Mouse (Mus musculus) ovary, adult 18-20 months (tissue): Measurements from ENCODE around the gene Fgf3.
"Not testable (repeated sequence)": the region's sequence is repeated elsewhere in the genome, so short reads cannot be mapped to it uniquely, and the experiment has no call there.

Experiments used
- DNase-seq: peaks from one replicate; pipeline ENCODE4 v3.0.0; 2022; ENCODE audit warnings: low spot score, mixed read lengths

Fgf3 gene

DNA sequence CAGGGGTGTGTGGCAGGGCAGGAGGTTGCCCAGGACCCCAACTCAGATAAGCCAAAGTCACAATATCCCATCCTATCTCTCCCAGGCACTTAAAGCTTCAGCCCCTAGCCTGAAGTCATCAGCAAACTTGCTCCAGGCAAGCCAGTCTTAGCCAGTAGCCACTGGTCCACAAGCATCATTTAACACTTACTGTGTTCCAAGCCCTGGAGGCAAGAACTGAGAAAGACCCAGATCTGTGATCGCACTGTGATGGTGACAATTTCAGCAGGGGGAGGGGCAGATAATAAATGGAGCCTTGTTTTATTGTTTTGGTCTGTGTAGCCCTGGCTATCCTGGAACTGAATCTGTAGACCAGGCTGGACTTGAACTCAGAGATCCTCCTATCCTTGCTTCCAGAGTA is 20.8 kb downstream of the Fgf3 start:
- DNase-seq = no peak

DNA sequence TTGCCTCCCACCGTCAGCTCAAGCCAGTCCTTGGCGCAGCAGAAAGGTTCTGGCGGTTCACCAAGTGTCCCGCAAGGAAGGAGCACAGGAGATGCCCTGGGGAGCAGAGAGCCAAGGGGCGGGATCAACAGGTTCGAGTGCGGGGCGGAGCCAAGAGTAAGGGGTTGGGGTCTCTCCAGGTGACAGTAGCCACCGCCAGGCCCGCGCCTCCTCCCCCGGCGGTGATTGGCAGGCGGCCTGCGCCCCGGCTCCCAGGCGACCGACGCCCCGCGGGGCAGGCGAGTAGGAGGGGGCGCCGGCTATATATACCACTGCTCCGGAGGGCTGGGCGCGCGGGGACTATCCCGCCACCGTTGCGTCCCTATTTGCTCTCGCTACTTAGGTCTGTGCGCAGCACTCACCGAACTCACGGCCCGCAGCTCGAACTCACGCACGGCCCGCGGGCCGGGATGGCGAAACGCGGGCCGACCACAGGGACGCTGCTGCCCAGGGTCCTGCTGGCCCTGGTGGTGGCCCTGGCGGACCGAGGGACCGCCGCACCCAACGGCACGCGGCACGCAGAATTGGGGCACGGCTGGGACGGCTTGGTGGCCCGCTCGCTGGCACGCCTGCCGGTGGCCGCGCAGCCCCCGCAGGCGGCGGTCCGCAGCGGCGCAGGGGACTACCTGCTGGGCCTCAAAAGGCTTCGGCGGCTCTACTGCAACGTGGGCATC is 23.3 kb downstream of the Fgf3 start:
- no peak for DNase-seq

DNA sequence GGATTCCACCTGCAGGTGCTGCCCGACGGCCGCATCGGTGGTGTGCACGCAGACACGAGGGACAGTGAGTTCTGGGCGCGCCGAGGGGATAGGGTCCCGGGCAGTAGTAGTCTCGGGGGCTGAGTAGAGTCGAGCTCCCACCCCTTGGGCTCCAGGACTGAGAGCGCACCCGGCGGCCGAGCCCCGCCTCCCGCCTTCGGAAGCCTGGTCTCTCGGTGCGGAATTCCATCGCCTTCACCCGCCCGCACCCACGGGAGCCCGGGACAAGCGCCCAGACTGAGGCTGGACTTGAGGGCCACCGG is 23.8 kb downstream of the Fgf3 start:
- DNase-seq = no peak

DNA sequence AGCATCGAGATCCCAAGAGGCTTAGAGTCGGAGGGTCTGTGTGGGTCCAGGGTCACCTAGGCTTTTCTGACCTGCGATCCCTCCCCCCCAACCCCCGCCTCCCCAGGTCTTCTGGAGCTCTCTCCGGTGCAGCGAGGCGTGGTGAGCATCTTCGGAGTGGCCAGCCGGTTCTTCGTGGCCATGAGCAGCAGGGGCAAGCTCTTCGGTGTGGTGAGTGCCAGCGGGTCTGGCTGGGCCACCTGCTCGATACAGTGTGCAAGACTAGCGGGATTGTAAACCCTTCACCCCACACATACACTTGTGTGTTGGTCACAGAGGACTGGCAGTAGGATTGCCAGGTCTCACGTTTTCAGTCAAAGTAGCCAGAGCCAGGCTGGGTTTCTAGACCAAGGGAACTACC is 24.2 kb downstream of the Fgf3 start:
- DNase-seq = no peak

DNA sequence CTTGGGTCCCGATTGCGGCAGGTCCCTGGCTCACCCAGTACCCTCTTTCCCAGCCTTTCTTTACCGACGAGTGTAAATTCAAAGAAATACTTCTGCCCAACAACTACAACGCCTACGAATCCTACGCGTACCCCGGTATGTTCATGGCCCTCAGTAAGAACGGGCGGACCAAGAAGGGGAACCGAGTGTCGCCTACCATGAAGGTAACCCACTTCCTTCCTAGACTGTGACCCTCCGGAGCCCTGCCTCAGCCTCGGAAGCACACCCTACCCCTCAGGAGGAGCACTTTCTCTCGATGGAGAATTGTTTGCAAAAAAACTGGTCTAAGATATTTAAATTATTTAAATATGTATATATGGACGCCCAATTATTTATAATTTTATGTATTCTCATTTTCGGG is 24.8 kb downstream of the Fgf3 start:
- DNase-seq = no peak

DNA sequence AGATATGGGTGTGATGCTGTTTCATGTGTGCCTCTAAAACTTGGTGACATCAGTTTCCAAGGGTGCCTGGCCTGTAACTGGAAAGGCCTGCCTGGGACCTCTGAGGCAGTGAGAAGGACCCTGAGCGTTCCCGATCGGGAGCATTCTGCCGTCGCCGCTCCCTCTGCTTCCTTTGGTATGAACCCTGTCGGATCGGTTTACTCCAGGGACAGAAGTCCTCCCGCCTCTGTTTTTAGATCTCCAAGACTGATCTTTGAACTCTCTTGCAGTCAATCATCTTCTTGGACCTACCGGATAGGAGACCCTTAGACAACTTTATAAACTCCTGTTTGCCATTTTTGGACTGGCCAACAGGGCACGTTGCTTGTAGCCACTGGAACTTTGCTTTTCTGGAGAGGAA is 25.3 kb downstream of the Fgf3 start:
- DNase-seq = no peak

DNA sequence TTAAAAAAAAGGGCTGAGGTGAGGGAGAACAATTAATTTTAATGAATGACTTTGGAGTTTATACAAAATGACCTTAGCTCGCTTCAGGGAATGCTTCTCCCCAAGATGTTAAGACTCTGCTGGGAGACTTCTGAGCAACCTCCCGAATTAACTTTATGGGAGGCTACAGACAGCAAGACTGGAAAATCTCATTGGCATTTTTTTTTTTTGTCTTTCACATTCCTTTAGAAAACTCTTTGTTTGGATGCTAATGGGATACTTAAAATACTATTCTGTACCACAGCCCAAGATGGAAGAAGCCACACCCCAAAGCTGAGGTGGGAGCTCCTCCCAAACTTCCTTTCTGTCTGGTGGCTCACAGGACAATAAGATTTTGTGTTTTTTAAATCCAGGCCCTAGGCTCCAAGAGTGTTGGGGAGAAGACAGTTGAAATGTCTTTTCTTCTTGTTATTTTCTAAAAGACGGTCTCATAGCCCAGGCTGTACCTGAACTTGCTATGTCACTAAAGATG is 26.3 kb downstream of the Fgf3 start:
- DNase-seq = no peak

DNA sequence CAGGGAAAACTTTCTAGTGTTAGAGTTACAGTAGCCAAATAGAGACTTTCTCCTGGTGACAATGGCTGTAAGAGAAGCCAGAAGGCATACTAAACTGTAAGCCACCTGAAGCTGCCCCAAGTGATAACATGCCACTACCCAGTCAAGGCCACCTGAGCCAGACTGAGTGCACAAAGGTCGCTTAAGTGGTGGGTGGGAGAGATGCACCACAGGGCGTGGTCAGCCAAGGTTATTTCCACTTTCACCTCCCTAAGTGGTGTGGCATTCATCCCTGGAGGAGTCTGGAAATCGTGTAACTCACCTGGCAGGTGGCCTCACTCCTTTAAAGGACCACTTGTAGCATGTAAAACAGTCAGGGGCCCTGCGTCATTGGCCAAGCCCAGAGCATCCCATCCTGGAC is 29.3 kb downstream of the Fgf3 start:
- no peak for DNase-seq

DNA sequence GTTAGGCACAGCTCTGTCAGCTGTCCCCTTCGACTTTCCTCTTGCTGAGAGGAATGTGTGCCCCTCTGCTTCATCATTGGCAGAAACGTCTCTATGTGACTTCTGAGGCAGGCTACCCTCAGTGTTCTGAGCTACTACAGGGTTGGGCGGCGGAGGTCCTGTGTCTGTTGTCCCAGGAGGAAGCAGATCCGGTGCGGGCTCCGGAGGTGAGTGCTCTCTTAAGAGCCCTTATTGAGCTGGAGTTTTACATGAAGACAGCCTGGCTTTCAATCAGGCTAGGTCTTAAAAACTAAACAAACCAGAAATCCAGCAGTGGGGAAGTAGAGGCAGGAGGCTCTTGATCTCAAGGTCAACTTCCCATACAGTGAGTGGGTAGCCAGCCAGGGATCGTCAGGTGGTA is 29.7 kb downstream of the Fgf3 start:
- no peak for DNase-seq

DNA sequence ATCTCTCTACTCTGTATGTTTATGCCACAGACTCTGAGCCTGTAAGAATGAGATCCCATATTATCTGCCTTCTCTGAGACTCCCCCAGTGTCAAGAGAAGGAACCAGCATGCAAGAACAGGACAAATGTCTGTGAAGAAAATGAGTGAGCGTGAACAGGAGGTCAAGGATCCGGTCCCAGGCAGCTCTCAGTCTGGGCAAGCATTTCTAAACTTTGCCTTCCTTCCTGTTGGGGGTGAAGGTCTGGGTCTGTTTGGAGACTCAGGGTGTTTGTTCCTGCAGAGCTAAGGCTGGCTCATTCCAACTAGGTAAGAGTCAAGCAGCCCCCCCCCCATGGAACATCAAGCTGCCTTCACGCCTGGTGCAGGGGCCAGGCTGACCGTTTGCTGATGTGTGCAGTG is 34.5 kb downstream of the Fgf3 start:
- DNase-seq = no peak

DNA sequence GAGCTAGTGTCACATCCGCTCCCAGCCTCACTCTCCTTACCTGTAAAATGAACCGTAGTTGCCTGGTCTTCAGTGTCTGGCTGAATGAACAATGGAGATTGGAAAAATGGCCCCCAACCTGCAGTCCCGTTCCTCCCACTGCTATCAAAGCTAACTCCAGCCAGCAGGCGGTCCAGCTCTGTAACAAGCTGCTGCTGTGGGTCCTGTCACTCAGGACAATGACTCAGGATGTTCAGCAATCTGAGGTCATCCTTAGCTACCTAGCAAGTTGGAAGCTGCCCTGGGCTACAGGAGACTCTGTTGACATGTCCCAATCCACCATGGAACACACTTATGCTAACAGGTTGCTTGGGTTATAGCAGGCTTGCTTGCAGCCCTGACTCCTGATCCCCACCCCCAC is 35.3 kb downstream of the Fgf3 start:
- no peak for DNase-seq

DNA sequence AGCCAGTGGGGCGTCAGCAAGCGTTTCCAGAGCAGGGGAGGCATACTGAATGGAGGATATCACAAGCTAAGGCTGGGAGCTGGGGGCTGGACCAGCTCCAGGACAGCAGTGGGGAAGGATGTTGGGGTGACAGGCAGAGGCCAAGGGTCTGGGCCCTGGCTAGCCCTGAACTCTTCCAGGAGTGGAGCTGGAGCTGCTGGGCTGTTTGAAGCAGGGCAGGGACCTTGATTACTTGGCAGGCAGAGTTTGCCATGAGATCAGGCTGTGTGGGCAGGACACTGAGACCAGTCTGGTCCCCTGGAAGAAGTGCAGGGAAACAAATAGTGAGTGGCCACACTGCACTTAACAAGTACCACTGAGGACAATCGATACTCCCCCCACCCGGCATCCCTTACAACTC is 36.3 kb downstream of the Fgf3 start:
- DNase-seq = no peak

DNA sequence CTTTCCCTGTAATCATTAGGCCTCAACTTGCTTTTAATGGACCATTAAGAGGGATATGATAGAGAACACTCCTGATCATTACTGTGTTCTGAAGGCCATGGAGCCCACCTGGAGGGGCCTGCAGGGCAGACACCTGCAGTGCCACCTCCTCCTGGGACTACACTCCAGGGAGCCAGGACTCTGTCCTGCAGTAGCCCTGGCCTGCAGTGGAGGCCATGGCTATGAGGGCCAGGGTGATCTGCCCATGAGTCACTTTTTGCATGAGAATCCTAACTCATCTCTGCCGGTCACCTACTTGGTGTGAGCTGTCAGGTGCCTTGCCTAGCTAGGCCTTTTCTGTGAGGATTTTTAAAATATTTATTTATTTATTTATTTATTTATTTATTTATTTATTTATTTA is 40.5 kb downstream of the Fgf3 start:
- no peak for DNase-seq

DNA sequence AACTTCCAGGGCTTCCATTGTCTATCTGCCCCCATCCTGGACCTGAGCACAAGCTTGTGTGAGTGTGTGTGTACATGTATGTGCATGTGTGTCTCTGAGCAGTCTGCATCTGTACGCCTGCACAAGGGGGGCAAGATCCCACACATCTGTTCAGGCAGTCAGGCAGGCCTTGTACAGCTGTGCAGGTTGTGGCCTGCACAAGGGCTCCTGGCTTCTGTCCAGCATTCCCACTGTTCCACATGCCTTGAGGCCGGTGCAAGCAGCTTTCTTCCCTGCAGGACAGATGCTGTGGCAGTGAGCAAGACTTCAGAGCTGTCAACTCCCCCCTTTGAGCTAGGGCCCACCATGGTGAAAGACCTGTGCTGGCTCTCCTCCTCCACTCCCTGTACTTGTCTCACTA is 45.2 kb downstream of the Fgf3 start:
- DNase-seq = no peak

DNA sequence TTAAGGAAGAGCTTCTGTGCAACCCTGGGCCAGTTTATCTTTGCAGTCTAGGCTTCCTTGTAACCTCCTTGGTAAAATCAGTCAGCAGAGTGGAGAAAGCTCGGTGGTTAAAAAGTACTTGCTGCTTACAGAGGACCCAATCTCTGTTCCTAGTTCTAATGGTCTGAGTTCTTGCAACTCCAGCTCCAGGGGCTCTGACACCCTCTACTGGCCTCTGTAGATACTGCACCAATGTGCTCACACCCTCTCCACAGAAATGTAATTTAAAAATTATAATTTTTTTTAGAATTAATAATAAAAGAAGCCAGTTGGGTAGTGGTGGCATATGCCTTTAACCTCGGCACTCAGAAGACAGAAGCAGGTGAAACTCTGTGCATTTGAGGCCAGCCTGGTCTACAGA is 49.8 kb downstream of the Fgf3 start:
- no peak for DNase-seq

DNA sequence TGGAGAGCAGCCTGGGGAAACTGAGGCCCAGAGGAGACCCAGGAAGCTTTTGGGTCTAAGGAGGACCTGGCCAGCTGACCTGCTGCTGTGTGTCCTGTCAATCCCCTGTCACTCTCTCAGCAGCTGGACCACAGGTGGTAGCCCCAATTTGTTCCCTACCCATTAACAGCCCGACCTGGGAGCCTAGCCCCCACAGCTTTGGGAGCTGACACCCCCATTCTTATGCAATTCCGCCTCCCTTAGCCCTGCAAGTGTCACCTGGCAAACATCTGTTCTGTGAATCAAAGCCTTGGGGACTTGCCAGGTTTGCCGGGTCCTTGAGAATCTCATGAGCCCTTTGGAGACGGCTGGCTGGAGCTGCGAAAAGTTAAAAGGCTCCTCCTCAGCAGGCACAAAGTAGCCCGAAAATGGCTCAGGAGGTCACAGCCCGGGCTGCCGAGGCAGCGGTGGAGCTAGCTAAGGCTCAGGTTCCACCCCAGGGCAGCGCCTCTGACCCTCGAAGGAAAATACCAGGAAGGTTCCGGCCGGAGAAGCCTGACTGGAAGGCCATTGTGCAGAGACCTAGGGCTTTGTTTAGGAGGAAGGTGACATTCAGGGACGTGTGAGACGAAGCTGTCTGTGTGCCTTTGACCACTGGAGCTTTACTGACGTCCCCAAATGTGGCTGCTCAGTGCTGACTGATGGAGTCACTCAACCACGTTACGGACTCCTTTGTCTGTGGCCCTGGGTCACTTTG is 50.8 kb downstream of the Fgf3 start:
- no peak for DNase-seq

DNA sequence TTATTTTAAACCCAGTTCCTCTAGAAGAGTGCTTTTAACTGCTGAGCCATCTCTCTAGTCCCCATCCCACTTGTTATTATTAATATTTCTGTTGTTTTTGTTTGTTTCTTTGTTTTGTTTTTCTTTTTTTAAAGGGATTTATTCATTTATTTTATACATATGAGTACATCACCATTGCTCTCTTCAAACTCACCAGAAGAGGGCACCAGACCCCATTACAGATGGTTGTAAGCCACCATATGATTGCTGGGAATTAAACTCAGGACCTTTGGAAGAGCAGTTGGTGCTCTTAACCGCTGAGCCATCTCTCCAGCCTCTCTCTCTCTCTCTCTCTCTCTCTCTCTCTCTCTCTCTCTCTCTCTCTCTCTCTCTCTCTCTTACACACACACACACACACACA is 52.8 kb downstream of the Fgf3 start:
- DNase-seq = not testable (repeated sequence)

DNA sequence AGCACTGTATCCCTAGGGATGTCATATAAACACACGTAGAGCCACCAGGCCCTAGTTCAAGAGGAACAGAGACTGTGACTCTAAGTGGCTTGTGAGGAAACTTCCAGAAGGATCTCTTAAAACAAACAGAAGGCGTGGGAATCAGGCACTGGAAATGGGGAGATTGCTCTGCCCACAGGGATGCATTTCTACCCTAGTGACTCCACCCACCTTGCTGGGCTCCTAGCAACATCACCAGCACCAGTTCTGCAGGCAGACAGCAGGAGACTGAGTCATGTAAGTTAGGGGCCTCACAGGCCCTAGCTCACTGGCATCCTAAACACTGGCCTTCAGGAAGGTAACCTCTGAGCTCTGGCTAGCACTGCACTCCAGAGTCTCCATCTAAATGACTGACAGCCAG is 54.0 kb downstream of the Fgf3 start:
- DNase-seq = no peak

DNA sequence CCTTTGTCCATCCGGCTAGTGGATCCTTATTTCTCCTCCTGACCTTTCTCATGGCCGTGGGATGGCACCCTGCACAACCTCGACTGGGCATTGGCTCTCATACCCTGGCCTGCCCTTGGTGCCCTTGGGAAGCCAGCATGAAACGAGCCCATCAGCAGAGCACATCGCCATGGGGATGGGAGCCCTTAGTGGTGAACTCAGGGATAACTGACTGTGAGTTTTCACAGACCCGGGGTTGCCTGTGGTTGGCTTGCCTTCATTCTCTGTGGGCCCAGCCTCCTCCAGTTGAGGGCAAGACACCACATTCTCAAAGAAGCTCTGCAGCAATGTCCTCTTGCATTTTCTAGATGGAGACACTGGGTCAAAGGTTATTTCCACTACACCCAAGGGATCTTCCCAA is 54.4 kb downstream of the Fgf3 start:
- no peak for DNase-seq
